Mouse (Mus musculus) limb, embryonic 11.5 days (tissue): ENCODE results near the gene Kctd21. TPM values are rescaled to one million over a fixed set of nuclear protein-coding genes. Genes with fewer than 3 reads are reported as not detected.

Experiments
- ATAC-seq: fragments of 200-750 bp; cut with Nextera tagmentation; 2 replicates; pipeline ENCODE4 v1.8.0; 2017; ENCODE audit warnings: low read depth; ENCODE audit not compliant: insufficient number of reproducible peaks, low FRiP score, low TSS enrichment
- DNase-seq: peaks from one replicate; pipeline ENCODE4 v3.0.0-alpha.2; 2015; ENCODE audit warnings: low spot score
- H3K27ac ChIP-seq: fragments of 300-500 bp; sonication (generic); replicated peaks from 2 replicates; pipeline ENCODE4 v1.5.1; 2014; ENCODE audit warnings: low read depth, mild to moderate bottlenecking, low read length
- H3K27me3 ChIP-seq: fragments of 300-500 bp; sonication (generic); 2 replicates; pipeline ENCODE4 v1.6.1; 2014; ENCODE audit warnings: mild to moderate bottlenecking, low read length, mixed read lengths; ENCODE audit not compliant: control insufficient read depth, insufficient read depth
- H3K36me3 ChIP-seq: fragments of 300-500 bp; sonication (generic); 2 replicates; pipeline ENCODE4 v1.6.1; 2014; ENCODE audit warnings: mild to moderate bottlenecking, low read length, moderate library complexity, mixed read lengths; ENCODE audit not compliant: control insufficient read depth, insufficient read depth
- H3K4me1 ChIP-seq: fragments of 300-500 bp; sonication (generic); 2 replicates; pipeline ENCODE4 v1.6.1; 2014; ENCODE audit warnings: low read length, mixed read lengths; ENCODE audit not compliant: control insufficient read depth, insufficient read depth
- H3K4me2 ChIP-seq: fragments of 300-500 bp; sonication (generic); 2 replicates; pipeline ENCODE4 v1.6.1; 2014; ENCODE audit warnings: low read depth, mild to moderate bottlenecking, moderate library complexity; ENCODE audit not compliant: severe bottlenecking
- H3K4me3 ChIP-seq: fragments of 300-500 bp; sonication (generic); 2 replicates; pipeline ENCODE4 v1.5.1; 2014; ENCODE audit warnings: low read depth, low read length
- H3K9ac ChIP-seq: fragments of 300-500 bp; sonication (generic); 2 replicates; pipeline ENCODE4 v1.6.1; 2014; ENCODE audit warnings: mild to moderate bottlenecking, low read length
- H3K9me3 ChIP-seq: fragments of 300-500 bp; sonication (generic); 2 replicates; pipeline ENCODE4 v1.6.1; 2016; ENCODE audit warnings: low read length; ENCODE audit not compliant: control insufficient read depth
- WGBS: fragments of 180-500 bp; shearing (Covaris S2); extraction: QIAGEN DNeasy Blood & Tissue Kit; methylation state at CpG from one replicate; pipeline ENCODE4 v1.1.7; 2014; 5-methylcytosine and 5-hydroxymethylcytosine counted together
- polyA plus RNA-seq: library from polyadenylated mRNA; unstranded; fragments of >200 nt; fragmentation: Nextera tagmentation; extraction: Ambion mirVana; gene quantifications from 2 replicates; pipeline ENCODE4 v1.2.1, GENCODE M21; 2014

The Kctd21 gene
- polyA plus RNA-seq, result 3.6 and 4.3 TPM in 2 replicates

DNA sequence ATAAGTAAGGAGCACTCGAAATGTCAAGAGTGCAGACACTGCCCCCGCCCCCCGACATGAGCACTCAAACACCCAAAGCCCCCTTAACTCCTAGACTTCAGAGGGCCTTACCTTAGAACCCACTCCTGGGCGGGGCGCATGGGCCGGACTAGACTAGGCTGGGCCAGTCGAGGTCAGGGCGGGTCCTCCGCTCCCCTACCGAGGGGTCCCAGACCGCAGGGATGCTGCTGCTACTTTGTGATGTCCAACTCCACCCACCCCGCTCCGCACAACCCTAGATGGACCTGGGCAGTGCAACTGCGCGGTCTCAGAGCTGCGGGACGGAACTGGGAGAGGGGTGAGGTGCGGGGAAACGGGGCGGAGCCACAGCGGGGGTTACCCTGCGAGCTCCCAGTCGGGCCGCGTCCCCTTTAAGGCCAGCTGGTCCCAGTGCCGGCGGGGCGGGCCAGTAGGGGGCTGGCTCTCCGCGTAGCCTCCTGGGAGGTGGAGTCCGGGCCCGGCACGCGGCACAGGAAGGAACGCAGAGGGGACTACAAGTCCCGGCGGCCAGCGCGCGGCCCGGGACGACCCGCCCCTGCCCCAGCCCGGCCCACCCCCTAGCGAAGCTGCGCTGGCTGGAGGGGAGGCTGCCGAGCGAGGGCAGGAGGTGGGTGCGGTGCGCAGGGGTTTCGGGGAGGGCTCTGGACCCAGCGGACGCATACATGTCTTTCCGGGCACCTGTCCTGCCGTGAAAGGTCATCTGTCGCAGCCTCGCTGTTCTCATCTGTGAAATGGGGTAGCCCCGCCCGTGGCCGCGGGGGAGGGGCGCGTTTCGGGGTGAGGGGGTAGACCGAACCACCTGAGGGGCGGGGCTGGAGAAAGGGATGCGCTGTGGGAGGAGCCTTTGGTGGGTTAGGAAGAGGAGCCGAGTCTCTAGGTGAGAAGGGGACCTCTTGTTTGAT, at the start of gene Kctd21, which contains the start of gene Usp35:
Gene Kctd21, plus strand, starts transcription at position 602 of the 941 bp plus-strand sequence.
Gene Usp35, minus strand, starts transcription at position 295 of the 941 bp plus-strand sequence.
- no peaks in the 10 kb centered on the region for H3K9me3 ChIP-seq
- ATAC-seq (peak; percentile 98), DNase-seq (peak; percentile 95)
- no peak within 1 kb of the TSS for H3K27ac ChIP-seq
- H3K4me2 ChIP-seq, result peak within 1 kb of the TSS; percentile 77
- H3K4me1 ChIP-seq, result peaks cover 6% of the 10 kb centered on the region; the same call in 1 of the 2 replicates
- H3K4me3 ChIP-seq, result peak within 1 kb of the TSS; percentile 80
- H3K27me3 ChIP-seq, result no peaks in the 10 kb centered on the region
- WGBS, result under 1% methylated on average over 63 of the region's 68 CpGs
- peak within 1 kb of the TSS; percentile 68 for H3K9ac ChIP-seq
- no peaks in the 10 kb centered on the region for H3K36me3 ChIP-seq

DNA sequence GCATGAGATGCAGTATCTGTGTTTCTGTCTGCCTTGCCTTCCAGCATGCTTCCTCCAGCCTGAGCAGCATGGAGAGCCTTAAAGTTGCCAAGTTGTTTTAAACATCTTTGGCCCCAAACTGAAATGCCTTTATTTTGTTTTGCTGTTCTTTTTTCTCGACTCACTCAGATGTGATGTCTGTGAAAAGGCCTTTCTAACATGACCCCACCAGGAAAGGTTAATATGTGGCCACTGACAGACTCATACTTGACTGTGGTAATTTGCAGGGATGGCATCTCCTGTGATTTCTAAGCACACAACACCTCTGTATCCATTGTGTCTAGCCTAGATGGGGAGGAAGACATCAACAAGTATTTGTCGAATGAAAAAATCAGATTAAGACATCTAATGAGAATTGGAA, 35.1 kb upstream of the Kctd21 start:
- Histone ChIP-seq H3K36me3 (no peaks in the 10 kb centered on the region), H3K4me1 (no peaks in the 10 kb centered on the region), H3K27me3 (no peaks in the 10 kb centered on the region), H3K4me2 (no peak overlapping the region), H3K27ac (no peak overlapping the region), H3K9ac (no peak overlapping the region), H3K4me3 (no peak overlapping the region), H3K9me3 (no peaks in the 10 kb centered on the region)
- DNase-seq (no peak), ATAC-seq (no peak)
- 51% methylated on average over 2 of the region's 2 CpGs for WGBS

- no peak overlapping the region for H3K27ac ChIP-seq
- DNase-seq, result peak; percentile 74
- ATAC-seq, result no peak
Measured at GRCm38 (mm10) chr7:97297466-97297865, 34.7 kb upstream of the Kctd21 start.

GRCm38 (mm10) chr7:97298279-97298678, 33.8 kb upstream of the Kctd21 start:
- no peak overlapping the region for H3K4me2 ChIP-seq
- ATAC-seq, result no peak

More at GRCm38 (mm10) chr7:97297466-97297865, 34.7 kb upstream of the Kctd21 start:
- Histone ChIP-seq H3K4me3 (no peak overlapping the region), H3K9me3 (no peaks in the 10 kb centered on the region), H3K27me3 (no peaks in the 10 kb centered on the region), H3K4me1 (no peaks in the 10 kb centered on the region), H3K36me3 (no peaks in the 10 kb centered on the region), H3K4me2 (no peak overlapping the region), H3K9ac (no peak overlapping the region)
- WGBS, result 0% methylated on average over 2 of the region's 2 CpGs

GRCm38 (mm10) chr7:97298943-97299342, 33.2 kb upstream of the Kctd21 start:
- DNase-seq (no peak), ATAC-seq (no peak)

More at GRCm38 (mm10) chr7:97298279-97298678, 33.8 kb upstream of the Kctd21 start:
- no peak for DNase-seq
- Histone ChIP-seq H3K9me3 (no peaks in the 10 kb centered on the region), H3K36me3 (no peaks in the 10 kb centered on the region), H3K27me3 (no peaks in the 10 kb centered on the region), H3K4me3 (no peak overlapping the region), H3K4me1 (no peaks in the 10 kb centered on the region), H3K27ac (no peak overlapping the region), H3K9ac (no peak overlapping the region)
- WGBS, result 87% methylated on average over 2 of the region's 2 CpGs

DNA sequence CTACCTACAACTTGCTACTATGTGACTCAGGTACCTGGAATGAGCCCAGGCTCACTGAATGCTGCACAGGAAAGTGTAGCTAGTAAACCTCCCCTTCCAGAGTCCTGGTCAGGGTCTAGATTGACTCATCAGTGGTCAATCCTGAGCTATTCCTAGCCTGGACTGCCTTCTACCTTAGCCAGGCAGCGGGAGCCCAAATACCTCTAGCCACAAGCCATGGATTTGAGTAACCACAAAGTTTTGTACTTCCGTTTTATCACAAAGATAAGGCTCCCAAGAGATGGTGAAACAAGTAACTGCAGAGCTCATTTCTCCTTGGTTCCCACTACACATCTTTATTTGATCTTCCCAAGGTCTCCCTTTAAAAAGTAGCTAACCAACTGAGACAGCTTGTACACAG, 31.2 kb upstream of the Kctd21 start:
- Histone ChIP-seq H3K4me3 (no peak overlapping the region), H3K9ac (no peak overlapping the region), H3K27me3 (no peaks in the 10 kb centered on the region), H3K9me3 (no peaks in the 10 kb centered on the region), H3K4me2 (no peak overlapping the region), H3K27ac (no peak overlapping the region), H3K4me1 (no peaks in the 10 kb centered on the region), H3K36me3 (no peaks in the 10 kb centered on the region; the same call in 1 of the 2 replicates)
- ATAC-seq (no peak), DNase-seq (no peak)
- WGBS, result 88% methylated on average over 2 of the region's 2 CpGs

More at GRCm38 (mm10) chr7:97298943-97299342, 33.2 kb upstream of the Kctd21 start:
- H3K4me1 ChIP-seq, result no peaks in the 10 kb centered on the region
- 86% methylated on average over 6 of the region's 6 CpGs for WGBS
- H3K27me3 ChIP-seq, result no peaks in the 10 kb centered on the region
- H3K27ac ChIP-seq, result no peak overlapping the region
- no peak overlapping the region for H3K4me2 ChIP-seq
- no peaks in the 10 kb centered on the region for H3K36me3 ChIP-seq
- no peak overlapping the region for H3K4me3 ChIP-seq
- no peaks in the 10 kb centered on the region for H3K9me3 ChIP-seq
- H3K9ac ChIP-seq, result no peak overlapping the region

- Histone ChIP-seq H3K9ac (no peak overlapping the region), H3K9me3 (no peaks in the 10 kb centered on the region), H3K4me1 (no peaks in the 10 kb centered on the region), H3K4me3 (no peak overlapping the region), H3K4me2 (no peak overlapping the region), H3K27ac (no peak overlapping the region), H3K36me3 (no peaks in the 10 kb centered on the region; the same call in 1 of the 2 replicates), H3K27me3 (no peaks in the 10 kb centered on the region)
- 82% methylated on average over 8 of the region's 8 CpGs for WGBS
- ATAC-seq (no peak), DNase-seq (no peak)
Measured at GRCm38 (mm10) chr7:97301321-97301720, 30.8 kb upstream of the Kctd21 start.

DNA sequence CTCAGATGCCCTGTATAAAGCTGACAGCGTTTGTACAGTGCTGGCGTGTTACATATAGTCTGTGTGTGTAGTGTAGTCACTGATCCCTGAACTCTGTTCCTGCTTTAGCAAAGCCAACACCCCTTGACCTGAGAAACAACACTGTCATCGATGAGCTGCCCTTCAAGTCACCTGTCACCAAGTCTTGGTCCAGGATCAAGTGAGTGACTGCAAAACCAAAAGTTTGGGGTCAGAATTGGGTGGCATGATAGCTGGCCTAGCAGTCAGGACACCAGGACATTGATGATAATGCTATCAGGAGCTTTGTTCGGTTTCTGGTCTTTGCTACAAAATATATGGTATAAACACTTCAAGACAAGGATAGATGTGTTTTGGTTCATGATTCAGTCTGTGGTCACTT, 29.9 kb upstream of the Kctd21 start:
- WGBS, result 79% methylated on average over 4 of the region's 4 CpGs
- no peak overlapping the region for H3K27ac ChIP-seq
- no peak for ATAC-seq
- H3K9ac ChIP-seq, result no peak overlapping the region
- H3K36me3 ChIP-seq, result no peaks in the 10 kb centered on the region; the same call in 1 of the 2 replicates
- H3K4me2 ChIP-seq, result no peak overlapping the region
- no peaks in the 10 kb centered on the region for H3K9me3 ChIP-seq
- no peaks in the 10 kb centered on the region for H3K27me3 ChIP-seq
- no peak overlapping the region for H3K4me3 ChIP-seq
- no peak for DNase-seq
- H3K4me1 ChIP-seq, result no peaks in the 10 kb centered on the region
